Mouse (Mus musculus) macrophage (primary cell): Measurements from ENCODE around the gene Nin. TPM values are rescaled to one million over a fixed set of nuclear protein-coding genes. Genes with fewer than 3 reads are reported as not detected.

Experiments used
- H3K27ac ChIP-seq: fragments of 350-480 bp; formaldehyde crosslinking; 2 replicates; pipeline ENCODE4 v1.9.0; 2021
- H3K36me3 ChIP-seq: fragments of 350-480 bp; formaldehyde crosslinking; 2 replicates; pipeline ENCODE4 v1.9.0; 2021; ENCODE audit errors: inconsistent target
- H3K4me3 ChIP-seq: fragments of 350-480 bp; formaldehyde crosslinking; 2 replicates; pipeline ENCODE4 v1.9.0; 2021; ENCODE audit errors: inconsistent target
- H3K79me2 ChIP-seq: fragments of 350-480 bp; formaldehyde crosslinking; 2 replicates; pipeline ENCODE4 v1.9.0; 2021; ENCODE audit errors: inconsistent target
- WGBS: methylation state at CpG from one replicate; pipeline ENCODE4 v1.1.7; 2026; ENCODE audit warnings: inconsistent platforms; ENCODE audit not compliant: missing documents; 5-methylcytosine and 5-hydroxymethylcytosine counted together
- polyA plus RNA-seq: library from polyadenylated mRNA; stranded (reverse); fragments of 250-400 nt; gene quantifications from 3 replicates; pipeline ENCODE4 v1.2.4, GENCODE M21; 2018; ENCODE audit warnings: inconsistent platforms

Nin gene
- polyA plus RNA-seq, 1 experiment from 2014 or later, result 14.3 TPM

DNA sequence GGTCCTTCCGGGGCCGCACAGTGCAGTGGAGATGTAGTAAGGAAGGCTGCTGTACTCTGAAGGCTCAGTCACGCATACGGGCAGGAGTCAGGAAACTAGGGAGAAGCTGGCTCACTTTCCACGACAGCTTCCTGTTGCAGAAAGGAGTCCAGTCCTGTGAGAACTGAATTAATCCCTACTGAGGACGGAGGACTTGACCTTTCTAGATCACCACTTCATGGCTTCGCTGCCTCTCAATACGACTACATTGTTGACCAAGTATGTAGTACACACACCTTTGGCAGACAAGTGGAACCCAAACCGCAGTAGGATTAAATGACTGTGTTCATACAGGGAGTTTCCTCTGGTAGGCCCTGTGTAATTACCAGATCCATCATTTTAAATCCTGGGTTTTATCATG lies 24.1 kb upstream of the Nin start:
- Histone ChIP-seq H3K79me2 (no peaks in the 10 kb centered on the region), H3K4me3 (no peak overlapping the region), H3K36me3 (no peaks in the 10 kb centered on the region), H3K27ac (no peak overlapping the region)
- WGBS, result 76% methylated on average over 9 of the region's 9 CpGs

DNA sequence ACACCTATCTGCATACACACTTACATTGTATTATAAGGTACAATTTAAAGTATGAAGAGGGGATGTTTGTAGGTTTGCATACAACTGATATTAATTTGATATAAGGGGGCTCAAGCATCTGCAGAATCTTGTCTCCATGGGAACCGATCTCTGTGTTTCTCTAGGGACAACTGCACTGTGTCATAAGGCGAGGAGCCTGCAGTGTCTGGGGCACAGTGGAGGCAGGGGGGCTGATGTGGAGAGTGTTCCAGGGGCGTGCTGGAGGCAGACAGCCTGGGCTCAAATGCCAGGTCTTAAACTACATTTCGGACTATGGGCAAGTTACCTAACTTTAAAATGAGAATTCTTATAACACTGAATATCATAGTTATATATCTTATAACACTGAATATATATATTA lies 23.6 kb upstream of the Nin start:
- Histone ChIP-seq H3K79me2 (no peaks in the 10 kb centered on the region), H3K36me3 (no peaks in the 10 kb centered on the region), H3K27ac (no peak overlapping the region), H3K4me3 (no peak overlapping the region)
- 88% methylated on average over 4 of the region's 4 CpGs for WGBS

DNA sequence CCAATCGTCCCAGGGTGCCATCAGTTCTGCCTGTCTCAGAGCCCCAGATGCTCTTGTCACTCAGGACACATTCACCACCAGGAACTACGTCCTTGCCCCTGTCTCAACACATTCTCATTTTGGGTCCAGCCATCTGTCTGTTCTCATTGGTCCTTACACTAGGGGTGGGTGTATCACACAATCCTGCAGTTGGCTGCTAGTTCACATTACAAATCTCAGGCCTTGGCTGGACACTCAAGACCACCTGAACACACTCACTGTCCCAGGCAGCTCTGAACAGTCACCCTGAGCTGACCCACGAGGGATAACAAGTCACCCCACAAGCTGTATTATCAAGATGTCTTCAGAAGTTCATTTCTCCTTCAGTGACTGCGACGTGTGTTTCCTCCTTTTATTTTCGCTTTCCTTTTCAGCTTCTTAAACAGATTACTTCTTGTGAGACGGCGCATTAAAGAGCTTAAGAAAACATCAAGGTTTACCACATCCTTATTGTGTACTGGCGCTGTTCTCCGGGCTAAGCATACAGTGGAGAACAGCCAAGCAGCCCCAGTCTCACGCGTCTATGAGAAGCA lies 22.8 kb upstream of the Nin start:
- Histone ChIP-seq H3K79me2 (no peaks in the 10 kb centered on the region), H3K4me3 (peak overlapping the region; percentile 17), H3K36me3 (no peaks in the 10 kb centered on the region), H3K27ac (no peak overlapping the region)
- 12% methylated on average over 12 of the region's 12 CpGs for WGBS

DNA sequence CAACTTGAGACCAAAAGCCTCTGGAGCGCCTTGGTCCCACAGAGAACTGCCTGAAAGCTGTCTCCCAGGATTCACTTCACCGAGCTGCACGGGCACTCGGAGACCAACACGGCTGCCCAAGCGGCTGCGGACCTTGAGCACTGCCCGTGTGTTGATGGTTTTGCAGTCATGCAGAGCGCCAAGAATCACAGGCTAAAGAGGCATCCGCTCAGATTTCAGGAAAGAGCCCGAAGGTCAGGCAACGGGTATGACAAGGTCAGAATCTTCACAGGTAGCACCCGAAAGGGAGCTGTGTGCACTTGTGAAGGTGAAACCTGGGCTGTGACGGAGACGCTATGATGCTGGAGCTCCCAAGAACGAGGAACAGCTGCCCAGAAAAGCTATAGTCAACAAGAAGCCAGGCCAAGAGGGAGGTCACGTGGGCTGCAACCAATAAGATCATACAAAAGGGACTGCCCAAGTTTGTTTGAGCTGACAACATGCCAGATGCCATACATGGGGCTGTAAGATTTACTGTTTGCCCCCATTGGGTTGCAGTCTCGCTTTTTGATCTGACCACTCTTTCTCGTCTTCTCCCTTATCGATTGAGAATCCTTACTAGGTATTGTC lies 21.2 kb upstream of the Nin start:
- no peak overlapping the region for H3K4me3 ChIP-seq
- H3K36me3 ChIP-seq, result no peaks in the 10 kb centered on the region
- WGBS, result 95% methylated on average over 20 of the region's 20 CpGs
- no peaks in the 10 kb centered on the region for H3K79me2 ChIP-seq
- H3K27ac ChIP-seq, result no peak overlapping the region

DNA sequence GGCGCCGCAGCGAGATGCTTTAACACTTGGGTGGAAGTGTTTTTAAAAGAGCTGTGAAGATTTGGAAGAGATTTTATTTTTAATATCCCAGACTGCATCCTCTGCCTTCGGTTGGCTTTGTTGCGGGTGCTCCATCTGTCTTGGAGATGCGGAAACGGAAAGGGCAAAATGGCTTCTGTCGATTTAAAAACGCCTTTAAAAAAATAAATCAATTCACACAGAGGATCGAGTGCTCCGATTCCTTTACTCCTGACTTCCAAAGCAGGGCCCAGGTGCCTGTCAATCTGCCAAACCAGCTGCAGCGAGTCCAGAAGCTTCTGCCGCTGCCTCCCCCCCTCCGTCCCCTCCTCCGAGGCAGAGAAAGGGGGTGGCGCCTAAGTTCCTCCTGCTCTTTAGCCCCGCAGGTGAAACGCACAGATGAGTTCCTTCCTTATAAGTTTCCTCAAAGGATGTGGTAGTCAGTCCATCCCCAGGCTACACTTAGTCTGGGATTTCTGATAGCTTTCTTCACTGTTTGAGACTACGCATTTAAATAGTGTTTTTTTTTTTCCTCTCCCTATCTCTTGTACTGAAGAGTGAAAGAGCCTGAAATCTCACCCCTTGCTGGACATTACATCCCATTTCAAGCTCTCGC lies 17.6 kb upstream of the Nin start:
- Histone ChIP-seq H3K4me3 (no peak overlapping the region), H3K79me2 (no peaks in the 10 kb centered on the region), H3K36me3 (no peaks in the 10 kb centered on the region), H3K27ac (no peak overlapping the region)
- WGBS, result 60% methylated on average over 20 of the region's 20 CpGs

DNA sequence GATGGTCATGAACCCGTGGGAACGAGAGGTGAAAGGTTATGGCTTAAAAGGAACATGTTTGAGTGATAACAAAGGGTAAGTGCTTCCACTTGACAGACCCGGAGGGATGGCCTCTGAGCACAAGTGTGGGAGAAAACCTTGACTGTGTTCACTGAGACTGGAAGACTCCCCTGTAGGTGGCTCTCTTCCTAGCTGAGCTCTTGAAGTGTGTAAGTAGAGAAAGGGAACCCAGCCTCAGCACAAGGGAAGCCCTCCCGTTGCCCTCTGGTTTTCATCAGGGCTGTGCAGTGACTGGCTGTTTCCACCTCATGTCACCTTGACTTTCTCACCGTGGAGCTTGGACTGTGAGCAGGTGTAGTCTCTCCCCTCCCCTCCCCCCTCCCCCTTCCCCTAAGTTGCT lies 15.6 kb upstream of the Nin start:
- 30% methylated on average over 5 of the region's 5 CpGs for WGBS
- Histone ChIP-seq H3K79me2 (no peaks in the 10 kb centered on the region), H3K4me3 (no peak overlapping the region), H3K27ac (no peak overlapping the region), H3K36me3 (no peaks in the 10 kb centered on the region)

DNA sequence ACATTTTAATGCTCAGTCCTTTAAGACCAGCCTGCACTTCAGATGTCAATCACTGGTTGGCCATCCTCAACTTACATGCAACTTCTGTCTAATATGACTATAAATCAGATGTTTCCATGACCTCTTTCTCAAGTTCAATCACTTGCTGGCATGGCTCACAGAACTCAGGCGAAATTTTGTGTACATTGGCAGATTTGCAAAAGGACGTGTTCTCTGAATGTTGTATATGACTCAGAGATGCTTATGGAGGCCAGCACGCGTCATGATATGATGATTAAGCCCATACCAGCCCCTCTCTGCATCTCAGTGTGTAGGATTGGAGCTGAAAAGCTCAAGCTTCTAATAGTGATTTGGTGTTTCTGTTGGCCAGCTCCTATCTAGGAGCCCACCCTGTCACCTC lies 13.1 kb upstream of the Nin start:
- 95% methylated on average over 4 of the region's 4 CpGs for WGBS
- no peaks in the 10 kb centered on the region for H3K79me2 ChIP-seq
- no peak overlapping the region for H3K4me3 ChIP-seq
- no peaks in the 10 kb centered on the region for H3K36me3 ChIP-seq
- no peak overlapping the region for H3K27ac ChIP-seq

DNA sequence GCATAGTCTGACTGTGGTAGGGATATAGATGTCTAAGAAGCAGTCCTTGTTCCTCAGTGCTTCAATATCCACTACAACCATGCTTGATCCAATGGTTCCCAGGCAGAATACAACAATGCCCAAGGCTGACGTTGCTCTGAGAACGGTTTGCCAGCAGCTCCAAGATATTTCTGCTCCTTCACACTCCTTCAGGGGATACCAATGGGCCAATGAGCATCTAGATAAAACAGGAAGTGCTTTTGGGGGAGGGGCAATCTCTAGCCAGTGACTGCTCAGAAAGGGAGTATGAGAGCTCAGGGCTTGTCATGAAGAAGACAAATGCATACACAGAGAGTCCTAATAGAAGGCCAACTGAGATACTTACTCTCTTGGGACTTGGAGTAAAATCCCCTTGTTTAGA lies 6.0 kb upstream of the Nin start:
- Histone ChIP-seq H3K27ac (no peak overlapping the region), H3K4me3 (no peak overlapping the region), H3K79me2 (no peaks in the 10 kb centered on the region), H3K36me3 (no peaks in the 10 kb centered on the region)
- 30% methylated on average over 2 of the region's 2 CpGs for WGBS

DNA sequence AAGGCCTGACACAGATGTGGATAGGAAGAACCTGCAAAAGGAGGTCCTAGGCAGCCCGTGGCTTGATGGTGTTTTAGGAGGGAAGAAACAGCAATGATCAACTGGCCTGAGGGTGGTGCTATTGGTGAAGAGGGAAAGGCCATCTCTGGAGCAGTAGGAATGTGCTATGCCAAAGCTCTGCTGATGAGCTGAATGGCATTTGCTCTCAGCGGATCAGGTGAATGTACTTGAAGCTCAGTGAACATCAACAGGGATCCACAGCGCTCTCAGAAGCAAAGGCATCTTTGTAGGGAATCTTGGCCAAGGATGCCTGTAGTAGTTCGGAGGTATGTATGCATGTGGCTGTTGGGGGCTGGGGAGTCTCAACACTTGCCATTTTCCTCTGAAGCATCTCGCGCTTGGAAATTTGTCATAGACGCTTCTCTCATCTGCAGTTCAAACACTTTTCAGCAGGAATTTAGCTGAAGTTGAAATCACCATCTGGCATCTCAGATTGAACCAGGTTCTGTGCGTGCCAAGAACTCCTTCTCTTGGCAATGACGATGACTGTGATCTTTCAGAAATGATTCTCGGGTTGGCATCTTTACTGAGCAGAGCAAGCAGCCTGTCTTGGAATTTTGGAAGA lies 5.3 kb upstream of the Nin start:
- no peak overlapping the region for H3K27ac ChIP-seq
- no peaks in the 10 kb centered on the region for H3K36me3 ChIP-seq
- H3K79me2 ChIP-seq, result no peaks in the 10 kb centered on the region
- no peak overlapping the region for H3K4me3 ChIP-seq
- WGBS, result 93% methylated on average over 10 of the region's 10 CpGs

DNA sequence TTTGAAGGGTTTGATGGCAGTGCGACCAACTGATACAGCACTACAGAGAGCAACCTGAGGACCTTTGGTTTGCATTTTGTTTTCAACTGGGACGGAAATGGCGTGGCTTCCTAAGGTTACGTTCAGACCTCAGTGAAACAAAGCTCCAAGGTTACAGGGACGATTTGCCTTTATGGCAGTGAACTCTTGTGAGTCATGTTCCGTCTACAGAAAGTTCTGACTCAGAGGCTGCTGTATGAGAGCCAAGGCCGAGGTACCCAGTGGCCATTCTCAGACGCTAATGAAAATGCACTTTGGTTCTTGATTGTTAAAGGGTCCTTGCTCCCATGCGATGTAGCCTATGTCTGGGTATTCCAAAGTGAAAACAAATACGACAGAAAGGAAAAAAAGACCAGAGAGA lies 3.6 kb upstream of the Nin start:
- H3K4me3 ChIP-seq, result no peak overlapping the region
- H3K27ac ChIP-seq, result no peak overlapping the region
- WGBS, result 93% methylated on average over 10 of the region's 10 CpGs
- H3K36me3 ChIP-seq, result no peaks in the 10 kb centered on the region
- no peaks in the 10 kb centered on the region for H3K79me2 ChIP-seq

DNA sequence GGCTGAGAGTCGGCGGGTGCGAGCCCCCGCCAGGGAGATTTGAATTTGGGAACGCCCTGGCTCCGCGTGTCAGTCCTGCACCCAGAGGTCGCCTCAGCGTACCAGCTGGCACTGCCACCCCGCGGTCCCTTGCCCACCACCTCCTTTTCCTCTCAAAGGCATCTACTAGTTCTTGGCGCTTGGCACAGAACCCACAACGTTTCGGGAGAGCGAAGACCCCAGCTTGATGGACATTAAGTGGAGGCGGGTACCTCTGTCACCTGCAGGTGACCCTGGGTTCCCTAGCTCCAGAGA lies 1.5 kb downstream of the Nin start:
- peak overlapping the region; percentile 18; the same call in 1 of the 2 replicates for H3K4me3 ChIP-seq
- no peaks in the 10 kb centered on the region for H3K36me3 ChIP-seq
- 7% methylated on average over 16 of the region's 16 CpGs for WGBS
- 0 out of 2 replicates have a peak overlapping the region, but pooled peaks have one; percentile 10 for H3K27ac ChIP-seq
- peaks cover 41% of the 10 kb centered on the region for H3K79me2 ChIP-seq

DNA sequence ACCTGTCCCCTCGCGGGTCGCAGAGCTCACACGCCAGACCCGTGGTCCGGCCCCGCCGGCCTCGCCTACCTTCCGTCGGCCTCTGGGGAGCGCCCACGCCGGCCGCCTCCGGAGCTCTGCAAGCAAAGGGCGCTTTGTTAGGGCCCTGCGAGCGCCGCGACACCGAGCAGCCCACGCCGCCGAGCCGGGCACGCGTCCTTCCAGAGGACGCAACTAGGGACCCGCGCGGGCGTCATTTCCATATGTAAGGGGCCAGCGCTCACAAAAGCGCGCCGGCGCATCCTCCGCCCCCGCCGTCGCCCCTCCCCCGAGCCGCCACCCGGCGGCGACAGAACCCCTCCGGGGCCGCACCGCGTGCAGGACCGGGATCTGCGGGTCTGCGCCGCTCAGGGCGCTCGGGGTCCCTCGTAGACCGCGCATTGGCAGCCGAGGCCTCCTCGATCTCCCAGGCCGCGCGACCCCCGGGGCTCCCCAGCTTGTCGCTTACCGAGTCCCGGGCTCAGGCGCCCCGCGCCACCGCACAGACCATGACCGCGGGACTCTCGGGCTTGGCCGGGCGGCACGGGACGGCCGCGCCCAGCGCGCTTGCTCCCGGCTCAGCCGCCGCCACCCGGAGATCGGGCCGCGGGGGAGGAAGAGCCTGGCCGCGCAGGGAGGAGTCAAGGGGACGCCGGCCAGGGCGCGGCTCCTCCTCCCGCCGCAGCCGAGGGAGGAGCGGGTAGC lies 2.0 kb downstream of the Nin start:
- WGBS, result 0% methylated on average over 77 of the region's 101 CpGs
- no peaks in the 10 kb centered on the region for H3K36me3 ChIP-seq
- H3K27ac ChIP-seq, result no peak overlapping the region
- peaks cover 46% of the 10 kb centered on the region for H3K79me2 ChIP-seq
- peak overlapping the region; percentile 59; the same call in 1 of the 2 replicates for H3K4me3 ChIP-seq

DNA sequence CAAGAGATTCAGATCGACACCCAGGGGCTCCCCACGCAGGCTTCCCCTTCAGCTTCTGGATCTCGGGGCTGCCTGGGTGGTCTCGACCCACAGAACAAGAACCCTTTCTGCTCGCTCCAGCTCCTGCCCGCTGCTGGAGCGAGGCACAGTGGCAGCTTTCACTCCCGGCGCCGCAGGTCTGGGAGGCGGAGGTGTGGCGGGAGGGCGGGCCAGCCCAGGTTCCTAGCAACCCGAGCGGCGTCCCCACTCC lies 2.5 kb downstream of the Nin start:
- 0% methylated on average over 13 of the region's 16 CpGs for WGBS
- no peaks in the 10 kb centered on the region for H3K36me3 ChIP-seq
- H3K4me3 ChIP-seq, result peak overlapping the region; percentile 59
- H3K79me2 ChIP-seq, result peaks cover 51% of the 10 kb centered on the region
- peak overlapping the region; percentile 12; the same call in 1 of the 2 replicates for H3K27ac ChIP-seq

DNA sequence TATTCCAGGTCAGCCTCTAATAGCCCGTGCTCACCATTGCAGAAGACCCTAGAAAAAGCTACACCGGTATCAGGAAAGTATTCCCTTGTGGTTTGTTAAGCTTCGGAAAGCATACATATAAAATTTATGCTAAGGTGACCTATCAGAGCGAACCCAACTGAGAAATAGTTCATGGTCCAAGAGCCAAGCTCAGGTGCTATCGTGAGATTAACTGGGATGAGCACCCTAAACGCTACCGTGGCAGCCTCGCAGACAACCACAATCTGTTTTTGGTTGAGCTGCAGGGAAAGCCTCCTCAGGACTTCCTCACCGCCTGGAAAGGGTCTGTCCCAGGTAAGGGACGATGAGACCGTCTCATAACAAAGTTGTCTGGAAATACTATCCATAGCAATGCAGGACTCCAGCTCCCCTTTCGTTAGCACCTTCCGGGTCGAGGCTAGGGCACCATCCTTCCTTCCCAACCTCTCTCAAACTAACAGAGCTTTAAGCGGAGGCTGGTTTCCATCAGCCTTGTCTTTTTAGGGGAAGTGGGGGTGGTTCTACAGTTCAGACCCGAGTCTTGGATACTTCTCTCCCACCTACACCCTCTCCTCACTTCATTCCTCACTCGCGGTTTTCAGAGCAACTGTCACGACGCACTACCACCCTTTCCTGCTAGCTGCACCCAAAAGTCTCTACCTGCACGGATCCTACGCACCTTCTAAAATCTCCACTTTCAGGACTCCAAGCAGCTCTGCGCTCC lies 3.0 kb downstream of the Nin start:
- 9% methylated on average over 23 of the region's 23 CpGs for WGBS
- Histone ChIP-seq H3K36me3 (no peaks in the 10 kb centered on the region), H3K79me2 (peaks cover 56% of the 10 kb centered on the region), H3K4me3 (peak overlapping the region; percentile 59), H3K27ac (peak overlapping the region; percentile 12; the same call in 1 of the 2 replicates)
